Mouse (Mus musculus) liver, embryonic 15.5 days (tissue): ENCODE data around the gene Tmem204. TPM values are rescaled to one million over a fixed set of nuclear protein-coding genes. Genes with fewer than 3 reads are reported as not detected.
A peak's percentile ranks its signal among the peaks of the same experiment; 100 is the strongest.

Experiments used
- ATAC-seq: fragments of 200-750 bp; cut with Nextera tagmentation; 2 replicates; pipeline ENCODE4 v1.8.0; 2017; ENCODE audit warnings: moderate number of reproducible peaks, mild to moderate bottlenecking, moderate library complexity; ENCODE audit not compliant: insufficient read depth
- H3K27ac ChIP-seq: fragments of 300-500 bp; sonication (generic); replicated peaks from 2 replicates; pipeline ENCODE4 v1.5.1; 2015; ENCODE audit warnings: mild to moderate bottlenecking, inconsistent platforms
- H3K27me3 ChIP-seq: fragments of 300-500 bp; sonication (generic); 2 replicates; pipeline ENCODE4 v1.6.1; 2015; ENCODE audit warnings: mild to moderate bottlenecking, inconsistent platforms
- H3K36me3 ChIP-seq: fragments of 300-500 bp; sonication (generic); replicated peaks from 2 replicates; pipeline ENCODE4 v1.6.1; 2015; ENCODE audit warnings: moderate library complexity, mild to moderate bottlenecking, inconsistent platforms
- H3K4me1 ChIP-seq: fragments of 300-500 bp; sonication (generic); replicated peaks from 2 replicates; pipeline ENCODE4 v1.6.1; 2015; ENCODE audit warnings: inconsistent platforms
- H3K4me2 ChIP-seq: fragments of 300-500 bp; sonication (generic); 2 replicates; pipeline ENCODE4 v1.6.1; 2015; ENCODE audit warnings: moderate library complexity, mild to moderate bottlenecking, inconsistent platforms
- H3K4me3 ChIP-seq: fragments of 300-500 bp; sonication (generic); replicated peaks from 2 replicates; pipeline ENCODE4 v1.5.1; 2015; ENCODE audit warnings: mild to moderate bottlenecking, inconsistent platforms
- H3K9ac ChIP-seq: fragments of 300-500 bp; sonication (generic); 2 replicates; pipeline ENCODE4 v1.6.1; 2015; ENCODE audit warnings: moderate library complexity, mild to moderate bottlenecking, inconsistent platforms
- H3K9me3 ChIP-seq: fragments of 300-500 bp; sonication (generic); replicated peaks from 2 replicates; pipeline ENCODE4 v1.6.1; 2016; ENCODE audit warnings: inconsistent platforms
- WGBS: fragments of 180-500 bp; shearing (Covaris S2); methylation state at CpG from one replicate; pipeline ENCODE4 v1.1.7; 2015; ENCODE audit warnings: mixed read lengths; ENCODE audit not compliant: insufficient replicate concordance; 5-methylcytosine and 5-hydroxymethylcytosine counted together
- polyA plus RNA-seq: library from polyadenylated mRNA; unstranded; fragments of >200 nt; fragmentation: Nextera tagmentation; extraction: Ambion mirVana; gene quantifications from 2 replicates; pipeline ENCODE4 v1.2.1, GENCODE M21; 2015

Gene Tmem204
- polyA plus RNA-seq, 1 experiment from 2014 or later, result 5.6 TPM

DNA sequence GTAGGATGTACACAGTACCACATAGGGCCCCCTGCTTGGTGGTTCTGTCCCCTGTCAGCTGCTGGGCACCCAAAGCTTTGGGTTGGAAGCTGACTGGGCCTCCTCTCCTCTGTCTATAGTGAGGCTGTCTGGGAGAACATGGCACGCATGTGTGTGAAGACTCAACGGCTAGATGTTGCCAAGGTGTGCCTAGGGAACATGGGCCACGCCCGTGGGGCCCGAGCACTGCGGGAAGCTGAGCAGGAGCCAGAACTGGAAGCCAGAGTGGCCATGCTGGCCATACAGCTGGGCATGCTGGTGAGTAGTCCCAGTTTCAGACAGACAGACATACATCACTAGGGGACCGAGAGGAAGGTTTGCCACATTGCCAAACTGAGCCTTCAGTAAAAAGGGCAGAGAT, 3.3 kb upstream of the Tmem204 start:
- 36% methylated on average over 7 of the region's 7 CpGs for WGBS
- Histone ChIP-seq H3K4me2 (peak overlapping the region; percentile 71), H3K27me3 (no peaks in the 10 kb centered on the region), H3K4me1 (peaks cover 81% of the 10 kb centered on the region), H3K9me3 (no peaks in the 10 kb centered on the region), H3K4me3 (peak overlapping the region; percentile 67), H3K27ac (peak overlapping the region; percentile 98), H3K36me3 (peaks cover 17% of the 10 kb centered on the region), H3K9ac (peak overlapping the region; percentile 82)
- peak; percentile 51 for ATAC-seq

GRCm38 (mm10) chr17:25084835-25085385, 1.5 kb upstream of the Tmem204 start:
- Histone ChIP-seq H3K36me3 (0 out of 2 replicates have a peak, but pooled peaks cover 3% of the 10 kb centered on the region), H3K4me1 (peaks cover 70% of the 10 kb centered on the region), H3K9ac (no peak overlapping the region), H3K27me3 (no peaks in the 10 kb centered on the region), H3K9me3 (no peaks in the 10 kb centered on the region), H3K4me3 (no peak overlapping the region), H3K27ac (peak overlapping the region; percentile 98), H3K4me2 (no peak overlapping the region)
- 74% methylated on average over 13 of the region's 13 CpGs for WGBS
- ATAC-seq, result no peak

DNA sequence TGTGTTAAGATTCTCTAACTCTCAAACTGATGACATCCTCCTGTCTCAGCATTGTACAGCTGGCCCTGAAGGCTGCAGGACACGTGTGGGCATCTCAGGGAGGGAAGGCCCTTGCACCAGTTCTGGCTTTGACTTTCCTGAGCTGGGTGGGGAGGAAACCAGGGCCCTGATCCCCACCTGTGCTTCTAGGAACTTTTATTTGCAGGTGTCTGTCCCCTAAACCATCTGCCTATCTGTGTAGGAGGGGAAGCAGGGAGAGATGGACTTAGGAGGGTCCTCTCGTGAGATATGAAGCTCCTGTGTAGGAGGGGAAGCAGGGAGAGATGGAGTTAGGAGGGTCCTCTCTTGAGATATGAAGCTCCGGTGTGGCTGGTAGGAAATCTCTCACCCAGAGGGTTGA, 504 bp downstream of the Tmem204 start:
- peaks cover 64% of the 10 kb centered on the region for H3K4me1 ChIP-seq

GRCm38 (mm10) chr17:25082081-25082847, 1.1 kb downstream of the Tmem204 start:
- H3K27ac ChIP-seq, result peak overlapping the region; percentile 98
- 47% methylated on average over 14 of the region's 14 CpGs for WGBS

More for the DNA sequence above, 504 bp downstream of the Tmem204 start:
- Histone ChIP-seq H3K4me3 (no peak overlapping the region), H3K27me3 (no peaks in the 10 kb centered on the region), H3K9ac (no peak overlapping the region), H3K4me2 (no peak overlapping the region), H3K36me3 (no peaks in the 10 kb centered on the region), H3K27ac (peak overlapping the region; percentile 98; the same call in 1 of the 2 replicates), H3K9me3 (no peaks in the 10 kb centered on the region)
- ATAC-seq, result no peak
- 61% methylated on average over 3 of the region's 3 CpGs for WGBS

GRCm38 (mm10) chr17:25080960-25081381, 2.4 kb downstream of the Tmem204 start:
- Histone ChIP-seq H3K27ac (peak overlapping the region; percentile 45; the same call in 1 of the 2 replicates), H3K4me2 (no peak overlapping the region), H3K4me1 (peaks cover 45% of the 10 kb centered on the region), H3K9me3 (no peaks in the 10 kb centered on the region), H3K27me3 (no peaks in the 10 kb centered on the region), H3K9ac (no peak overlapping the region), H3K36me3 (no peaks in the 10 kb centered on the region), H3K4me3 (peak overlapping the region; percentile 19)
- ATAC-seq, result no peak
- 56% methylated on average over 11 of the region's 11 CpGs for WGBS

More at GRCm38 (mm10) chr17:25082081-25082847, 1.1 kb downstream of the Tmem204 start:
- H3K9ac ChIP-seq, result no peak overlapping the region
- ATAC-seq, result no peak
- no peaks in the 10 kb centered on the region for H3K27me3 ChIP-seq
- H3K4me1 ChIP-seq, result peaks cover 58% of the 10 kb centered on the region
- H3K4me2 ChIP-seq, result no peak overlapping the region
- H3K9me3 ChIP-seq, result no peaks in the 10 kb centered on the region
- no peaks in the 10 kb centered on the region for H3K36me3 ChIP-seq
- H3K4me3 ChIP-seq, result no peak overlapping the region

- Histone ChIP-seq H3K27me3 (no peaks in the 10 kb centered on the region), H3K9ac (no peak overlapping the region), H3K4me1 (peaks cover 37% of the 10 kb centered on the region), H3K4me2 (no peak overlapping the region), H3K36me3 (no peaks in the 10 kb centered on the region), H3K27ac (0 out of 2 replicates have a peak overlapping the region, but pooled peaks have one; percentile 45), H3K4me3 (peak overlapping the region; percentile 19), H3K9me3 (no peaks in the 10 kb centered on the region)
- no peak for ATAC-seq
- 77% methylated on average over 13 of the region's 13 CpGs for WGBS
These were observed 3.2 kb downstream of the Tmem204 start for GRCm38 (mm10) chr17:25080210-25080609.

- 66% methylated on average over 13 of the region's 13 CpGs for WGBS
- Histone ChIP-seq H3K4me2 (peak overlapping the region; percentile 13; the same call in 1 of the 2 replicates), H3K36me3 (no peaks in the 10 kb centered on the region), H3K9ac (no peak overlapping the region), H3K9me3 (no peaks in the 10 kb centered on the region), H3K4me3 (no peak overlapping the region), H3K4me1 (peaks cover 17% of the 10 kb centered on the region), H3K27me3 (no peaks in the 10 kb centered on the region), H3K27ac (no peak overlapping the region)
- no peak for ATAC-seq
These were observed 5.5 kb downstream of the Tmem204 start for GRCm38 (mm10) chr17:25077771-25078372.

DNA sequence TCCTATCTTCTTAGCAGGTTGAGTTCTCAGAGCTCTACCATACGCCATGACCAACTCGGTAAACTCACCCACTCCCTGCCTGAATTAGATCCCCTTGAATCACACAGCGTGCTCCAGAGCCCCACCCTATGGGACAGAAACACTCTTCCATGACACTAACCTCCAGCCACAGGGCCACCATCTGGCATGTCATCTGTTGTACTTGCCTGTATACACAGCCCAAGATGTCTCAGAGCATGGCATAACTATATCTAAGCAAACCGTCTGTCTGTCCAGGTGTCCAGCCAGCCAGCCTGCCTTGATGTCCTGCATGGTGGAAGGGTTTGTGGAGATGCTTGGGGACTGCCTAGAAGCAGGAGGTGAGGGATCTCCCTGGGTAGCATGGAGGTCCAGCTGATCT, 6.5 kb downstream of the Tmem204 start:
- Histone ChIP-seq H3K27me3 (no peaks in the 10 kb centered on the region), H3K4me3 (no peak overlapping the region), H3K4me2 (no peak overlapping the region), H3K27ac (no peak overlapping the region), H3K36me3 (no peaks in the 10 kb centered on the region), H3K9me3 (no peaks in the 10 kb centered on the region), H3K4me1 (peaks cover 9% of the 10 kb centered on the region), H3K9ac (no peak overlapping the region)
- no peak for ATAC-seq
- WGBS, result 89% methylated on average over 4 of the region's 4 CpGs

- no peak overlapping the region for H3K27ac ChIP-seq
- H3K36me3 ChIP-seq, result no peaks in the 10 kb centered on the region
- 45% methylated on average over 2 of the region's 2 CpGs for WGBS
- H3K9me3 ChIP-seq, result no peaks in the 10 kb centered on the region
- H3K4me3 ChIP-seq, result no peak overlapping the region
- H3K4me1 ChIP-seq, result peaks cover 26% of the 10 kb centered on the region
- no peaks in the 10 kb centered on the region for H3K27me3 ChIP-seq
- no peak for ATAC-seq
- no peak overlapping the region for H3K9ac ChIP-seq
- no peak overlapping the region for H3K4me2 ChIP-seq
These were observed 14.7 kb downstream of the Tmem204 start for GRCm38 (mm10) chr17:25068690-25069089.

DNA sequence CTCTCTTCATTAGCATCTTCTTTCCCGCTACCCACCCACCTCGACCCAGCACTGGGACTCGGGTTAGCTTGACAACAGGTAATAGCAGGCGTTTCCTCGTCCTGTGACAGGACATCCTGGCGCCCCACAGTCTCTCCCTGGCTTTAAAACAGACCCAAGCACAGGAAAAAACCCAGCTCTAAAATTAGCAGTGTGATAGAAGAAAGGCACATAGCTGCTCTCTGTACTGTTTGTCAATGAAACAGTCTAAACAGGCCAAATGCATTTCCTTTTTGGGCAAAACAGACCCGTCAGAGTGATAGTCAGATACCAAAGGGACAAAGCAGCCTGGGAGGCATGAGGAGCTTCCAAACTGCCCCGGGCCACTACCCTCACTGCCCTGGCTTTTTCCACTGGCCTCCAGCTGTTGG, 15.9 kb downstream of the Tmem204 start:
- Histone ChIP-seq H3K27ac (no peak overlapping the region), H3K9ac (no peak overlapping the region), H3K4me3 (no peak overlapping the region), H3K36me3 (no peaks in the 10 kb centered on the region), H3K9me3 (no peaks in the 10 kb centered on the region), H3K27me3 (no peaks in the 10 kb centered on the region), H3K4me1 (peaks cover 29% of the 10 kb centered on the region), H3K4me2 (no peak overlapping the region)
- 31% methylated on average over 8 of the region's 8 CpGs for WGBS
- no peak for ATAC-seq

DNA sequence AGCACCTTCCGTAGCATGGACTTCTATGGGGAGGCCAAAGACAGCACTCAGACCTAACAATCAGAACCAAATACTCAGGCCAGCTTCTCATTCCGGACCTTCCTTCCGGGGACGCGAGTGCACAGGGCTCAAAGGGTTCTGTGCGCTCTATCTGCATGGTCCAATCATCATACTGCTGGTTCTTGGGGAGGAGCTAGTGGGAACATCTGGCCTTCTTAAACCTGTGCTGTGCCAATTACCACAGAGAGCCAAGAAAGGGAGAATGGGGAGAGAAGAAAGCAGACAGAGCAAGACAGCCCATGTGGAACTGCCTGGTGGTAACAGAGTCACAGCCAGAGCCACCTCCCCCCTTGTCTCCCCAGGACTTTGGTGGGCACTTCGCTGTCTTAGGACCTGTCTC, 16.8 kb downstream of the Tmem204 start:
- WGBS, result 91% methylated on average over 7 of the region's 7 CpGs
- Histone ChIP-seq H3K36me3 (no peaks in the 10 kb centered on the region), H3K4me1 (peaks cover 29% of the 10 kb centered on the region), H3K9me3 (no peaks in the 10 kb centered on the region), H3K27ac (no peak overlapping the region), H3K9ac (no peak overlapping the region), H3K4me3 (no peak overlapping the region), H3K27me3 (no peaks in the 10 kb centered on the region), H3K4me2 (no peak overlapping the region)
- no peak for ATAC-seq
